Mouse (Mus musculus) intestine, embryonic 16.5 days (tissue): ENCODE results near the gene Tex2. TPM values are rescaled to one million over a fixed set of nuclear protein-coding genes. Genes with fewer than 3 reads are reported as not detected.

Source experiments
- ATAC-seq: fragments of 200-750 bp; cut with Nextera tagmentation; 2 replicates; pipeline ENCODE4 v1.8.0; 2017; ENCODE audit warnings: moderate TSS enrichment, moderate library complexity
- H3K27ac ChIP-seq: fragments of 300-500 bp; sonication (generic); 2 replicates; pipeline ENCODE4 v1.5.1; 2014; ENCODE audit warnings: mild to moderate bottlenecking, low read length
- H3K27me3 ChIP-seq: fragments of 300-500 bp; sonication (generic); replicated peaks from 2 replicates; pipeline ENCODE4 v1.6.1; 2014; ENCODE audit warnings: low read length, control low read depth, mixed read lengths; ENCODE audit not compliant: control insufficient read depth, insufficient read depth
- H3K36me3 ChIP-seq: fragments of 300-500 bp; sonication (generic); 2 replicates; pipeline ENCODE4 v1.6.1; 2014; ENCODE audit warnings: low read length, control low read depth; ENCODE audit not compliant: control insufficient read depth, insufficient read depth
- H3K4me1 ChIP-seq: fragments of 300-500 bp; sonication (generic); 2 replicates; pipeline ENCODE4 v1.6.1; 2014; ENCODE audit warnings: low read length, control low read depth, mixed read lengths; ENCODE audit not compliant: control insufficient read depth, insufficient read depth
- H3K4me2 ChIP-seq: fragments of 300-500 bp; sonication (generic); 2 replicates; pipeline ENCODE4 v1.6.1; 2014; ENCODE audit warnings: low read depth, low read length, control low read depth
- H3K4me3 ChIP-seq: fragments of 300-500 bp; sonication (generic); 2 replicates; pipeline ENCODE4 v1.5.1; 2014; ENCODE audit warnings: mild to moderate bottlenecking, low read length
- H3K9ac ChIP-seq: fragments of 300-500 bp; sonication (generic); 2 replicates; pipeline ENCODE4 v1.6.1; 2014; ENCODE audit warnings: low read depth, low read length
- H3K9me3 ChIP-seq: fragments of 300-500 bp; sonication (generic); 2 replicates; pipeline ENCODE4 v1.6.1; 2016; ENCODE audit warnings: low read length, control low read depth; ENCODE audit not compliant: control insufficient read depth
- WGBS: fragments of 180-500 bp; shearing (Covaris S2); extraction: QIAGEN DNeasy Blood & Tissue Kit; methylation state at CpG from one replicate; pipeline ENCODE4 v1.1.7; 2014; 5-methylcytosine and 5-hydroxymethylcytosine counted together
- polyA plus RNA-seq: library from polyadenylated mRNA; unstranded; fragments of >200 nt; fragmentation: Nextera tagmentation; extraction: Ambion mirVana; gene quantifications from 2 replicates; pipeline ENCODE4 v1.2.1, GENCODE M21; 2015

The Tex2 gene
- polyA plus RNA-seq, 1 experiment from 2014 or later, result 11.7 TPM

- Histone ChIP-seq H3K4me3 (no peak overlapping the region), H3K9me3 (no peaks in the 10 kb centered on the region), H3K9ac (no peak overlapping the region), H3K36me3 (no peaks in the 10 kb centered on the region; the same call in 1 of the 2 replicates), H3K4me2 (no peak overlapping the region), H3K4me1 (no peaks in the 10 kb centered on the region), H3K27me3 (no peaks in the 10 kb centered on the region), H3K27ac (no peak overlapping the region)
- no peak for ATAC-seq
Observed at GRCm38 (mm10) chr11:106542385-106542784, 70.8 kb downstream of the Tex2 start.

DNA sequence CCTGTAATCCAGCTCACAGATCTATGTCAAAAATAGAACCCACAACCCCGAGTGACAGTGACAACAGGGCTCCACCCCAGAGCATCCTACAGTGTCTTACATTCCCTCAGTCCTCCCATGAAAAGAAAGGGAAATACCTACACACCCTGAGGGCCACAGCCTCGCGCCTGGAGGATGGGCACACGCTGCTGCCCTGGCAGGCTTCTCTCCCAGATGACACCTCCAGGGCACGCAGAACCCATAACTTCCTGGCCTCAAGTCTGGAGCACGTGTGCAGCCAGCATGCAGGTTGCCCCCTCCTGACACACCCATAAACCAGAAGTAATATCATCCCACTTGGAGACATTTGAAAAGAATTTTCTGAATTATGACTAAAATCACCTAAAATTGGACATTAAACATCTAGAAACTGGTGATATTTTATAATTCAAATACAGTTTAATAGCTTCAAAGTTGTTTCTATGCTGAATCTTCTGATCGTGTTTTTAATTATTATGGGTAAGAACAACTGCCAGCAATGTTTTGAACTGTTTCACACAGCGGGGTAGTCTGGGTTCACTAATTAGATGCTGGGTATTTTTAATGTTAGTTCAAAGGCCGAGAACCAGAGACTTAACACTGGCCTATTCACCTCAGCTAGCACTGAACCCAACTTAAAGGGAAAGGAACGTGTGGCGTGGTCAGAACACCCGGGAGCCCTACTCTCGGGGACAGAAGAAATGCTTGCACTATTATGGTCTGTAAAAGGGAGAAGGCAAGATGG, 72.5 kb downstream of the Tex2 start:
- H3K4me2 ChIP-seq, result no peak overlapping the region
- no peak overlapping the region for H3K4me3 ChIP-seq
- H3K27me3 ChIP-seq, result no peaks in the 10 kb centered on the region
- H3K27ac ChIP-seq, result no peak overlapping the region
- H3K9ac ChIP-seq, result no peak overlapping the region
- H3K4me1 ChIP-seq, result no peaks in the 10 kb centered on the region
- 83% methylated on average over 13 of the region's 13 CpGs for WGBS
- no peaks in the 10 kb centered on the region for H3K36me3 ChIP-seq
- H3K9me3 ChIP-seq, result no peaks in the 10 kb centered on the region
- ATAC-seq, result no peak

DNA sequence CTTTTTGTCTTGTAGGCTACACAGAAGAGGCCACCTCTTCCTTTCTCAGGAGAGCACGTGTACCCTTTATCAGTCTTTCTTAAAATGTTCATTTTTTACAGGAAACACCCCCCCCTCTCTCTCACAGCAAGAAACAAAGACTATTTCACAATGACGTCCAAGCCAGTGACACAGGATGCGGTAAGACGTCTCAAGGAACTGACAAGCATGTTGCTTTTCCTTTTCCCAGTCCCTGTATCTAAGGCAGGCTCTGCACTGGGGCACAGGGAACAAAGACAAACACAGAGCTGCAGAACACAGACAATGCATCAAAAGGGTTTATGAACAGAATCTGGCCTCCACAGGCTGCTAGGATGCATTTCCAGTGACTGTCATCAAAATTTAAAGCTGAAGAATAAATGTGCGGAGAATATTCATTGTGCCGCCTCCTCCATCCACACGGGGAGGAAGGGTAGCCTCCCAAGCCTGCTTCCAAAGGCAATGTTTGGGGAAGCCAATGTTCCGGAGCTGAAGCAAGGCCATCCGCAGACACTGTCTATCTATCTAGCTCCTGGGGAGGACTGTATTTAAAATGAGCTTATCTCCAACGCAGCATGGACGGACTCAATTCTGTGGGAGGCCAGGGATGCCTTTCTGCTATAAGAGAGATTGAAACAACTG, 76.8 kb downstream of the Tex2 start:
- Histone ChIP-seq H3K4me2 (no peak overlapping the region), H3K4me3 (no peak overlapping the region), H3K36me3 (0 out of 2 replicates have a peak, but pooled peaks cover 3% of the 10 kb centered on the region), H3K4me1 (no peaks in the 10 kb centered on the region), H3K27me3 (no peaks in the 10 kb centered on the region), H3K27ac (0 out of 2 replicates have a peak overlapping the region, but pooled peaks have one; percentile 1), H3K9ac (no peak overlapping the region), H3K9me3 (no peaks in the 10 kb centered on the region)
- WGBS, result 70% methylated on average over 11 of the region's 11 CpGs
- ATAC-seq, result no peak

DNA sequence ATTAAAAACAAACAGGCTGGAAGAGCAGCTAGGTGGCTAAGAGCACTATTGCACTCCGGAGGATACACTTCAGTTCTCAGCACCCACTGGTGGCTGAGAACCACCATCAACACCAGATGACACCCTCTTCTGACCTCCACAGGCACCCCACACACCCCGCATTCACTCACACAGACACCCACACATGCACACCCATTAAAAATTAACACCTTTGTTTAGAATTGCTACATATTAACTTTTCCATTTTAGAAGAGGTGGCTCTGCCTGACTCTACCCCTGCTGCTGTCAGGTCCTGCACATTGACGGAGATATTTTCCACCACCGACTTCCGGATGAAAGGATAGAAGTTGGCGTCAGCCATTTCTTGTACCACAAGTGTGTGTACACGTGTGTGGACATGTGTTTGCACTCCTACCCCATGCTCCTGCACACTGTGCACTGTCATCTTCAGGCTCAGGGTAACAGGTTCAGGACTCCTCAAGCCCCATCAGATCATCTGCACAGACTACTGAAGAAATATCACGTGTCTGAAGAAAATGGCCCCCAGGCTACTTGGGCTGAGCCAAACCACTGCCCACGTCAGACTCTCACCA, 77.5 kb downstream of the Tex2 start:
- Histone ChIP-seq H3K36me3 (0 out of 2 replicates have a peak, but pooled peaks cover 3% of the 10 kb centered on the region), H3K27me3 (no peaks in the 10 kb centered on the region), H3K9me3 (no peaks in the 10 kb centered on the region), H3K4me3 (no peak overlapping the region), H3K4me1 (no peaks in the 10 kb centered on the region), H3K27ac (no peak overlapping the region), H3K4me2 (no peak overlapping the region), H3K9ac (no peak overlapping the region)
- 86% methylated on average over 9 of the region's 9 CpGs for WGBS
- no peak for ATAC-seq

- no peaks in the 10 kb centered on the region for H3K27me3 ChIP-seq
- no peak overlapping the region for H3K9ac ChIP-seq
- no peaks in the 10 kb centered on the region for H3K4me1 ChIP-seq
- no peak overlapping the region for H3K27ac ChIP-seq
- 83% methylated on average over 9 of the region's 9 CpGs for WGBS
- H3K9me3 ChIP-seq, result no peaks in the 10 kb centered on the region
- H3K36me3 ChIP-seq, result 0 out of 2 replicates have a peak, but pooled peaks cover 3% of the 10 kb centered on the region
- no peak overlapping the region for H3K4me3 ChIP-seq
- no peak for ATAC-seq
- H3K4me2 ChIP-seq, result no peak overlapping the region
Observed at GRCm38 (mm10) chr11:106532248-106532790, 80.9 kb downstream of the Tex2 start.

- Histone ChIP-seq H3K4me2 (no peak overlapping the region), H3K9me3 (no peaks in the 10 kb centered on the region), H3K9ac (no peak overlapping the region), H3K4me3 (no peak overlapping the region), H3K4me1 (no peaks in the 10 kb centered on the region), H3K27ac (no peak overlapping the region), H3K27me3 (no peaks in the 10 kb centered on the region), H3K36me3 (0 out of 2 replicates have a peak, but pooled peaks cover 3% of the 10 kb centered on the region)
- ATAC-seq, result 0 out of 2 replicates have a peak, but pooled peaks have one; percentile 28
- 72% methylated on average over 5 of the region's 5 CpGs for WGBS
Observed at GRCm38 (mm10) chr11:106529786-106530185, 83.4 kb downstream of the Tex2 start.

GRCm38 (mm10) chr11:106529113-106529512, 84.1 kb downstream of the Tex2 start:
- no peak overlapping the region for H3K4me2 ChIP-seq
- H3K27ac ChIP-seq, result no peak overlapping the region
- no peaks in the 10 kb centered on the region for H3K4me1 ChIP-seq
- ATAC-seq, result no peak
- 89% methylated on average over 4 of the region's 4 CpGs for WGBS
- 0 out of 2 replicates have a peak, but pooled peaks cover 3% of the 10 kb centered on the region for H3K36me3 ChIP-seq
- H3K27me3 ChIP-seq, result no peaks in the 10 kb centered on the region
- H3K4me3 ChIP-seq, result no peak overlapping the region
- H3K9ac ChIP-seq, result no peak overlapping the region
- H3K9me3 ChIP-seq, result no peaks in the 10 kb centered on the region

- Histone ChIP-seq H3K9ac (no peak overlapping the region), H3K9me3 (no peaks in the 10 kb centered on the region), H3K36me3 (0 out of 2 replicates have a peak, but pooled peaks cover 3% of the 10 kb centered on the region), H3K27me3 (no peaks in the 10 kb centered on the region), H3K4me3 (no peak overlapping the region), H3K27ac (no peak overlapping the region), H3K4me2 (no peak overlapping the region), H3K4me1 (no peaks in the 10 kb centered on the region)
- ATAC-seq, result no peak
- WGBS, result 29% methylated on average over 1 of the region's 1 CpGs
Observed at GRCm38 (mm10) chr11:106527926-106528325, 85.3 kb downstream of the Tex2 start.
